Mouse (Mus musculus) stomach, embryonic 15.5 days (tissue): ENCODE measurements around the gene Pam16. TPM values are rescaled to one million over a fixed set of nuclear protein-coding genes. Genes with fewer than 3 reads are reported as not detected.

Source experiments
- ATAC-seq: fragments of 200-750 bp; cut with Nextera tagmentation; 2 replicates; pipeline ENCODE4 v1.8.0; 2017; ENCODE audit warnings: low read depth, moderate number of reproducible peaks, moderate TSS enrichment; ENCODE audit not compliant: insufficient read depth, low FRiP score
- H3K27ac ChIP-seq: fragments of 300-500 bp; sonication (generic); 2 replicates; pipeline ENCODE4 v1.5.1; 2015; ENCODE audit warnings: mild to moderate bottlenecking, inconsistent platforms
- H3K27me3 ChIP-seq: fragments of 300-500 bp; sonication (generic); replicated peaks from 2 replicates; pipeline ENCODE4 v1.6.1; 2015; ENCODE audit warnings: inconsistent platforms
- H3K36me3 ChIP-seq: fragments of 300-500 bp; sonication (generic); 2 replicates; pipeline ENCODE4 v1.6.1; 2015; ENCODE audit warnings: inconsistent platforms
- H3K4me1 ChIP-seq: fragments of 300-500 bp; sonication (generic); 2 replicates; pipeline ENCODE4 v1.6.1; 2015; ENCODE audit warnings: inconsistent platforms
- H3K4me2 ChIP-seq: fragments of 300-500 bp; sonication (generic); 2 replicates; pipeline ENCODE4 v1.6.1; 2015; ENCODE audit warnings: mild to moderate bottlenecking, inconsistent platforms
- H3K4me3 ChIP-seq: fragments of 300-500 bp; sonication (generic); replicated peaks from 2 replicates; pipeline ENCODE4 v1.5.1; 2015; ENCODE audit warnings: inconsistent platforms
- H3K9ac ChIP-seq: fragments of 300-500 bp; sonication (generic); 2 replicates; pipeline ENCODE4 v1.6.1; 2015; ENCODE audit warnings: inconsistent platforms
- H3K9me3 ChIP-seq: fragments of 300-500 bp; sonication (generic); 2 replicates; pipeline ENCODE4 v1.6.1; 2016; ENCODE audit warnings: inconsistent platforms
- WGBS: fragments of 180-500 bp; shearing (Covaris S2); methylation state at CpG from one replicate; pipeline ENCODE4 v1.1.7; 2015; 5-methylcytosine and 5-hydroxymethylcytosine counted together
- polyA plus RNA-seq: library from polyadenylated mRNA; unstranded; fragments of >200 nt; fragmentation: Nextera tagmentation; extraction: Ambion mirVana; gene quantifications from 2 replicates; pipeline ENCODE4 v1.2.1, GENCODE M21; 2015

Pam16 gene
- 46.5 and 75.7 TPM in 2 replicates for polyA plus RNA-seq

GRCm38 (mm10) chr16:4624481-4625110 is at the start of gene Pam16:
Gene Pam16, minus strand, starts transcription at chr16:4624988.
- no peaks in the 10 kb centered on the region for H3K36me3 ChIP-seq
- H3K9me3 ChIP-seq: no peaks in the 10 kb centered on the region
- WGBS: under 1% methylated on average over 56 of the region's 56 CpGs

DNA sequence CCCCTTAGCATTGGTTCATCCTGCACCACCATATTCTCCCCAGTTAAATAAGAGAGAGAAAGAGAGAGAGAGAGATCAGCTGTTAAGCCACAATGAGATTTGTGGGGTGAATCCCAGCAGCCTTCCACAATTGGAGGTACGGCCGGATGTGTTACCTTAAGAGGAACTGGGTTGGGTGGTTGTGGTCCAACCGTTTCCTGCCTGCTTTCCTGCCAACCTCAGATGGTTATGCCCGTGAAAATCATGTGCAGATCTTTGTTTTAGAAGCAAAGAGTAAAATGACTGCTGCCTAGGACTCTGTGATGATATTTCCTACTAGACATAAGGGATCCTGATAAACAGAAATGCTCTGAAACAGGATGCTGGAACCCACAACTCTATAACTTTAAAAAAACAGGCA is 49.3 kb upstream of the Pam16 start:
- Histone ChIP-seq H3K9ac (no peak overlapping the region), H3K4me3 (no peak overlapping the region), H3K27ac (no peak overlapping the region), H3K27me3 (no peaks in the 10 kb centered on the region), H3K9me3 (no peaks in the 10 kb centered on the region), H3K36me3 (peaks cover 8% of the 10 kb centered on the region; the same call in 1 of the 2 replicates), H3K4me2 (no peak overlapping the region), H3K4me1 (peaks cover 6% of the 10 kb centered on the region)
- WGBS: 80% methylated on average over 4 of the region's 4 CpGs
- no peak for ATAC-seq

More at GRCm38 (mm10) chr16:4624481-4625110, at the start of gene Pam16:
- Histone ChIP-seq H3K27me3 (no peaks in the 10 kb centered on the region), H3K4me2 (peak within 1 kb of the TSS; percentile 73), H3K4me3 (peak within 1 kb of the TSS; percentile 76), H3K9ac (peak within 1 kb of the TSS; percentile 42), H3K27ac (peak within 1 kb of the TSS; percentile 86), H3K4me1 (peaks cover 15% of the 10 kb centered on the region)
- ATAC-seq: peak; percentile 93

DNA sequence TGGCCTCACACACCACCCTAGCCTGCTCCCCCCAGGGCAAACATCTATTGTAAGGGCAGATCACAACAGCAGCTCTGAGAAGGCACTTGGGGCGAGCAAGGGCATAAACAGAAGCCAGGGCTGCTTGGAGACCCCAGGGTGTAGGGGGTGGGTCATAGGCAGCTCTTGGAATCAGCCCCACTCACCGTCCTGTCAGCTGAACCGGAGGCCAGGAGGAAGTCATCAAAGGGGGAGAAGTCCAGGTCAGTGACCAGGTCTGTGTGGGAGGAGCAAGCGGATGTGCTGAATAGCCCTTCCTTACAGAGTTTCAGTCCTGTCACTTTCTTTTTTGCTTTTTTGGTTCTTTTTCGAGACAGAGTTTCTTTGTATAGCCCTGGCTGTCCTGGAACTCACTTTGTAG is 45.5 kb upstream of the Pam16 start:
- Histone ChIP-seq H3K27ac (no peak overlapping the region), H3K9ac (no peak overlapping the region), H3K4me1 (no peaks in the 10 kb centered on the region), H3K36me3 (peaks cover 8% of the 10 kb centered on the region; the same call in 1 of the 2 replicates), H3K4me3 (no peak overlapping the region), H3K4me2 (no peak overlapping the region), H3K9me3 (no peaks in the 10 kb centered on the region), H3K27me3 (no peaks in the 10 kb centered on the region)
- ATAC-seq: no peak
- 81% methylated on average over 5 of the region's 5 CpGs for WGBS

GRCm38 (mm10) chr16:4667190-4667808 is 42.5 kb upstream of the Pam16 start:
- peak; percentile 79 for ATAC-seq
- WGBS: 27% methylated on average over 3 of the region's 3 CpGs
- Histone ChIP-seq H3K4me2 (no peak overlapping the region), H3K36me3 (peaks cover 5% of the 10 kb centered on the region; the same call in 1 of the 2 replicates), H3K4me1 (no peaks in the 10 kb centered on the region), H3K4me3 (no peak overlapping the region), H3K27ac (no peak overlapping the region), H3K9ac (no peak overlapping the region), H3K9me3 (no peaks in the 10 kb centered on the region), H3K27me3 (no peaks in the 10 kb centered on the region)

- 96% methylated on average over 2 of the region's 2 CpGs for WGBS
- no peak overlapping the region for H3K9ac ChIP-seq
- no peaks in the 10 kb centered on the region for H3K9me3 ChIP-seq
- H3K36me3 ChIP-seq: peaks cover 9% of the 10 kb centered on the region
- ATAC-seq: no peak
- H3K27me3 ChIP-seq: no peaks in the 10 kb centered on the region
- no peak overlapping the region for H3K4me3 ChIP-seq
- H3K27ac ChIP-seq: no peak overlapping the region
- H3K4me2 ChIP-seq: no peak overlapping the region
- H3K4me1 ChIP-seq: no peaks in the 10 kb centered on the region
These were observed 40.9 kb upstream of the Pam16 start for GRCm38 (mm10) chr16:4665726-4666125.

DNA sequence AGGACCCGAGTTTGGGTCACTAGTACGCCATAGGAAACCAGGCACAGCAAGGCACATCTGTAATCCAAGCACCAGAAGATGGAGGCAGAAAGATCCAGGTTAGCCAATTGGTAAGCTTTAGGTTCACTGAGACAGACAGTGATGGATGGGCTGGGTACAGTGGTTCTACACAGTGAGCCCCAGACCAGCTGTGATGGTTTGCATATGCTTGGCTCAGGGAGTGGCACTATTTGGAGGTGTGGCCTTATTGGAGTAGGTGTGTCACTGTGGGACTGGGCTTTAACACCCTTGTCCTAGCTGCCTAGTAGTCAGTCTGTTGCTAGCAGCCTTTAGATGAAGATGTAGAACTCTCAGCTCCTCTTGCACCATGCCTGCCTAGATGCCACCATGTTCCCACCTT is 39.0 kb upstream of the Pam16 start:
- Histone ChIP-seq H3K36me3 (peaks cover 9% of the 10 kb centered on the region; the same call in 1 of the 2 replicates), H3K4me2 (no peak overlapping the region), H3K27me3 (no peaks in the 10 kb centered on the region), H3K27ac (no peak overlapping the region), H3K9ac (no peak overlapping the region), H3K4me3 (no peak overlapping the region), H3K9me3 (no peaks in the 10 kb centered on the region), H3K4me1 (peaks cover 6% of the 10 kb centered on the region)
- no peak for ATAC-seq
- 81% methylated on average over 2 of the region's 2 CpGs for WGBS

GRCm38 (mm10) chr16:4661605-4662004 is 36.8 kb upstream of the Pam16 start:
- Histone ChIP-seq H3K4me3 (no peak overlapping the region), H3K9me3 (no peaks in the 10 kb centered on the region), H3K36me3 (peaks cover 4% of the 10 kb centered on the region; the same call in 1 of the 2 replicates), H3K4me2 (no peak overlapping the region), H3K9ac (no peak overlapping the region), H3K27me3 (no peaks in the 10 kb centered on the region), H3K27ac (no peak overlapping the region), H3K4me1 (peaks cover 9% of the 10 kb centered on the region)
- WGBS: 56% methylated on average over 2 of the region's 2 CpGs
- no peak for ATAC-seq

DNA sequence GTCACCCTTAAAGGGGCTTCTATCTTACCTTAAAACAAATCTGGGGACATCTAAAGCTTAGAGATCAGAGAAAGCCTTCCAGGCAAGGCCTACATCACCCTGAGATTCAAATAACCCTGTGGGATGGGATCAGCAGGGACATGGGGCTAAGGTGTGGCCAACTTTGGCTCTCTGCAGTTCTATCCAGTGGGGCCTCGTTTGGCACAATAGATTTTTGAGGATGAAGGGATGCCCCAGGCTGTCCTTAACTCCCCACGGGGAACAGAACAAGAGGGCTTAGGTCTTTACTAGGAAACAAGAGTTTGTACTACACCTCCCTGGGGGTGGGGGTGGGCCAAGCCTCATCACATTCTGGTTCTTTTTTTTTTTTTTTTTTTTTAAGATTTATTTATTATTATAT is 34.5 kb upstream of the Pam16 start:
- no peak overlapping the region for H3K9ac ChIP-seq
- H3K4me1 ChIP-seq: peaks cover 27% of the 10 kb centered on the region
- no peak overlapping the region for H3K4me3 ChIP-seq
- no peaks in the 10 kb centered on the region for H3K9me3 ChIP-seq
- H3K27me3 ChIP-seq: no peaks in the 10 kb centered on the region
- 46% methylated on average over 2 of the region's 2 CpGs for WGBS
- peak overlapping the region; percentile 68 for H3K27ac ChIP-seq
- H3K36me3 ChIP-seq: peaks cover 4% of the 10 kb centered on the region; the same call in 1 of the 2 replicates
- no peak for ATAC-seq
- 0 out of 2 replicates have a peak overlapping the region, but pooled peaks have one; percentile 23 for H3K4me2 ChIP-seq

GRCm38 (mm10) chr16:4658781-4659245 is 34.0 kb upstream of the Pam16 start:
- ATAC-seq: peak; percentile 53
- Histone ChIP-seq H3K27ac (peak overlapping the region; percentile 68), H3K4me2 (0 out of 2 replicates have a peak overlapping the region, but pooled peaks have one; percentile 23), H3K4me3 (no peak overlapping the region), H3K4me1 (peaks cover 27% of the 10 kb centered on the region), H3K9ac (no peak overlapping the region), H3K27me3 (no peaks in the 10 kb centered on the region), H3K9me3 (no peaks in the 10 kb centered on the region), H3K36me3 (peaks cover 4% of the 10 kb centered on the region; the same call in 1 of the 2 replicates)
- WGBS: 38% methylated on average over 10 of the region's 11 CpGs

- Histone ChIP-seq H3K36me3 (peaks cover 20% of the 10 kb centered on the region), H3K4me3 (no peak overlapping the region), H3K27ac (peak overlapping the region; percentile 55), H3K4me2 (no peak overlapping the region), H3K9ac (no peak overlapping the region), H3K27me3 (no peaks in the 10 kb centered on the region), H3K9me3 (no peaks in the 10 kb centered on the region), H3K4me1 (peaks cover 32% of the 10 kb centered on the region)
- no peak for ATAC-seq
- 68% methylated on average over 9 of the region's 9 CpGs for WGBS
These were observed 31.8 kb upstream of the Pam16 start for GRCm38 (mm10) chr16:4656571-4657081.

GRCm38 (mm10) chr16:4655764-4656570 is 31.2 kb upstream of the Pam16 start:
- Histone ChIP-seq H3K4me1 (peaks cover 36% of the 10 kb centered on the region), H3K4me2 (no peak overlapping the region)
- ATAC-seq: no peak

More at GRCm38 (mm10) chr16:4655764-4656570, 31.2 kb upstream of the Pam16 start:
- Histone ChIP-seq H3K36me3 (peaks cover 16% of the 10 kb centered on the region; the same call in 1 of the 2 replicates), H3K27ac (peak overlapping the region; percentile 61), H3K9me3 (no peaks in the 10 kb centered on the region), H3K27me3 (no peaks in the 10 kb centered on the region), H3K4me3 (no peak overlapping the region), H3K9ac (no peak overlapping the region)
- 28% methylated on average over 11 of the region's 11 CpGs for WGBS
